Mouse (Mus musculus) CD4-positive naive resting alpha-beta T cell, adult 57 days (primary cell): ENCODE data around the gene Cachd1. TPM values are rescaled to one million over a fixed set of nuclear protein-coding genes. Genes with fewer than 3 reads are reported as not detected.

ENCODE experiments used
- total RNA-seq: library from RNA; stranded (reverse); gene quantifications from one replicate; pipeline ENCODE4 v1.2.4, GENCODE M21; 2023

Gene Cachd1
- total RNA-seq: 1.0 TPM

DNA sequence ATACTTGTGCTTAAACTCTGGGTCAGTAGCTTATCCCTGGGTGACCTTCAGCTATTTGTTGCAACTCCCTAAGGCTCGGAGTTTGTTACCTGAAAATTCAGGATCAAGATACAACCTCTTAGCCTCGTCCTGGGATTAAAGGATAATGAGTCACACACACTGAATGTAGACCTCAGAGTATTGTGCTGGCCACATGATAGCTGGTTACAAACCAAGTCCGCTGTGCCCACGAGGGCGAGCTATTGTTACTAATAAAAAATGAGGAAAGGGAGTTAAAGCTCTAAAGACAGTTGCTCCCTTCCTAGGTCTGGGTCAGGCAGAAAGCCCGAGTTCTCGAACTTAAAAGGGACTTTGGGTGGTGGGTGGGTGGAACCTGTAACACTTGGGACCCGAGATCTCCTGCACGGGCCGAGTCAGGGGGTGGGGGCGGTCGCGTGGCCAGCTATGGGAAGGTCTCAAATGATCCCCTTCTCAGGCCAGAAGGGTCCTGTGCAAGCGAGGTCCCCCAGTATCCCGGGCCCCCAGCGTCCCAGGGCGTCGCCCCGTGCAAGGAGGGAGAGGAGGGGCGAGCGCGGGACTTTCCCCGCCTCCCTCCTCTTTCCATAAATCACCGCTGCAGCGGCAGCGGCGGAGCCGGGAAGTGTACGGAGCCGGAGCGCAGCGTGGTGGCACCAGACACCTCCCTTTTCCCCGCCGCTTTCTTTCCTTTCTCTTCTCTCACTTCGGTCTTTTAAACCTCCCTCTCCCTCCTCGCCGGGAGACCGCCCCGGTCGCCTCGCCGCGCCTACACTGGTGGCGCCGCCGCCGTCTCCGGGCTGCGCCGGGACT lies at the start of gene Cachd1:
TSS of gene Cachd1 (plus strand) at position 633 of the 828 bp plus-strand sequence.

DNA sequence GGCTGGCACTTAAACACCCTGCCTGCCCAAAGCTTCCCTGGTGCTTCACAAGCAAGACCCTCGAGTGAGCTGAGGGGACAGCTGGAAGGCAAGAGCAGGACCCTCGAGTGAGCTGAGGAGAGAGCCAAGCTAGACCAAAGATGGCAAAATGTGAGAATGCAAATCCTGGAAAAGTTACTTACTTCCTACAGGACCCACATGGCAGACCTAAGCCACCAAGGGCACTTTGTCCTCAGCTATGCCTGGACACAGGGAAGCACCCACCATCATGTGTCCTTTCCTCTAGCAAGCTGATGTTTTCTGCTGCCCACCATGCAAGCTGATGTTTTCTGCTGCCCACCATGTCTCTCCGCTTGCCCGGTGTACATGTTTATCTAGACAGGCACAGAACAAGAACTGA lies 244.1 kb downstream of the Cachd1 start, which contains the start of gene Gm10577:
TSS of gene Gm10577 (minus strand) at position 101 of the 400 bp plus-strand sequence.

DNA sequence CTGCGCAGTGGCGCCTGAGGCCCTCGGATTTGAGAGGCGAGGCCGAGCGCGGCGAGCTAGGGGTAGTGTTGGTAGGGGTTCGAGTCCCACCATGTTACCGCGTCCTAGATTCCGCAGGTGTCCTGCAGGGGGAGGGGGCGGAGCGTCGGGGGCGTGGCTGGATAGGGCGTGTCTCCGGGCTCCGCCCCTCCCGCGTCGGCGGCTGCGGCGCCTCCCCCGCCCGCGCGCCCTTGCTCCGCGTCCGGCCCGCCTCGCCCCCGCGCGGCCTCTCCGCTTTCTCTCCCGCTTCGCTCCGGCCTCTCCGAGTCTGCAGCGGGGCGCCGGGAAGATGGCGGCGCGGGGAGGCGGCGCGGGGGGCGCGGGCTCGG lies 292.3 kb downstream of the Cachd1 start, which contains the start of gene Raver2:
TSS of gene Raver2 (plus strand) at position 198 of the 368 bp plus-strand sequence.

Other genes starting within 250 kb of the Cachd1 start
- not detected for gene Gm10577, start 244.0 kb downstream of the Cachd1 start, total RNA-seq